Mouse (Mus musculus): ENCODE data around the gene Rap1gap.

DNA sequence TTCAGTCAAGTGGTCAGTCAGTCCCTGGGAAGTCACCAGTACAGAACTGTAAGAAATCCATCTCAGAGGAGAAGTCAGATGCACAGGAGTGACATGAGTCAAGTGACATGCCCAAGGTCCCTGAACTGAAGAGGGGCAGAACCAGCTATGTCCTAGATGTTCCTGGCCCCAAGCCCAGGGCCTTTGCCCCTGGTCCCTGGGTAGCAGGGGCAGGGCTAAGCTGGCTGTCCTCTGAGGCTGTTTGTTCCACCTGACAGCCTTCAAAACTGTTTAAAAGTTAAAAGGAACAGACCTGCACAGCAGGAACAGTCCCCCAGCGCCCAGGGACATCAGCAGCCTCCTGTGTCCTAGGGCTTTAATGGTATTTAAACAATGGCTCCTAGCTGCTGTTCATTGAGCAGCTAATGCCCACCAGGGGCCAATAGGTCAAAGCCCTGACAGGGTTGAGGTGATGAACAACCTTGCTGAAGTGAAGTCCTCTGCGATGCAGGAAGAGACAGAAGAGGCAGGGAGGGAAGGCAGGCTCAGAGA lies 108.9 kb downstream of the Rap1gap start:
- TF ChIP-seq POLR2A (IDR thresholded peaks at IDR 0.05; ENCODE audit: insufficient read depth, low read length) (no peak), CTCF (IDR thresholded peaks at IDR 0.05; ENCODE audit: low read depth, low read length) (no peak), EP300 (IDR thresholded peaks at IDR 0.05; ENCODE audit: insufficient read depth, low read depth, low read length) (peak; percentile 89; the same call in 1 of the 2 replicates)

Measured in ES-Bruce4 (cell line).